Mouse (Mus musculus) embryonic facial prominence, embryonic 14.5 days (tissue): ENCODE results near the gene Lrrc7. TPM values are rescaled to one million over a fixed set of nuclear protein-coding genes. Genes with fewer than 3 reads are reported as not detected.
A peak's percentile ranks its signal among the peaks of the same experiment; 100 is the strongest.

Source experiments
- ATAC-seq: fragments of 200-750 bp; cut with Nextera tagmentation; 2 replicates; pipeline ENCODE4 v1.8.0; 2017; ENCODE audit warnings: low read depth, moderate number of reproducible peaks, moderate TSS enrichment
- DNase-seq: peaks from one replicate; pipeline ENCODE4 v3.0.0-alpha.2; 2015; ENCODE audit warnings: low spot score
- H3K27ac ChIP-seq: fragments of 300-500 bp; sonication (generic); replicated peaks from 2 replicates; pipeline ENCODE4 v1.5.1; 2014; ENCODE audit warnings: low read depth, mild to moderate bottlenecking, low read length, moderate library complexity
- H3K27me3 ChIP-seq: fragments of 300-500 bp; sonication (generic); replicated peaks from 2 replicates; pipeline ENCODE4 v1.6.1; 2014; ENCODE audit warnings: low read length; ENCODE audit not compliant: control insufficient read depth, insufficient read depth
- H3K36me3 ChIP-seq: fragments of 300-500 bp; sonication (generic); 2 replicates; pipeline ENCODE4 v1.6.1; 2014; ENCODE audit warnings: low read length, mixed read lengths; ENCODE audit not compliant: control insufficient read depth, insufficient read depth
- H3K4me1 ChIP-seq: fragments of 300-500 bp; sonication (generic); 2 replicates; pipeline ENCODE4 v1.6.1; 2014; ENCODE audit warnings: antibody characterized with exemption, low read length; ENCODE audit not compliant: control insufficient read depth, insufficient read depth
- H3K4me2 ChIP-seq: fragments of 300-500 bp; sonication (generic); 2 replicates; pipeline ENCODE4 v1.6.1; 2014; ENCODE audit warnings: low read depth, mild to moderate bottlenecking, low read length, moderate library complexity, mixed read lengths
- H3K4me3 ChIP-seq: fragments of 300-500 bp; sonication (generic); 2 replicates; pipeline ENCODE4 v1.5.1; 2014; ENCODE audit warnings: low read depth, mild to moderate bottlenecking, low read length
- H3K9ac ChIP-seq: fragments of 300-500 bp; sonication (generic); 2 replicates; pipeline ENCODE4 v1.6.1; 2014; ENCODE audit warnings: low read depth, mild to moderate bottlenecking, low read length, moderate library complexity, mixed read lengths
- H3K9me3 ChIP-seq: fragments of 300-500 bp; sonication (generic); 2 replicates; pipeline ENCODE4 v1.6.1; 2016; ENCODE audit warnings: low read length; ENCODE audit not compliant: control insufficient read depth
- WGBS: fragments of 180-500 bp; shearing (Covaris S2); extraction: QIAGEN DNeasy Blood & Tissue Kit; methylation state at CpG from one replicate; pipeline ENCODE4 v1.1.7; 2014; 5-methylcytosine and 5-hydroxymethylcytosine counted together
- polyA plus RNA-seq: library from polyadenylated mRNA; unstranded; fragments of >200 nt; fragmentation: Nextera tagmentation; extraction: Ambion mirVana; gene quantifications from 2 replicates; pipeline ENCODE4 v1.2.1, GENCODE M21; 2014

The Lrrc7 gene
- polyA plus RNA-seq, 1 experiment from 2014 or later: 1.1 TPM

GRCm38 (mm10) chr3:158035866-158036265 is 526.2 kb downstream of the Lrrc7 start:
- Histone ChIP-seq H3K9me3 (no peaks in the 10 kb centered on the region), H3K4me3 (peak overlapping the region; percentile 91), H3K36me3 (no peaks in the 10 kb centered on the region), H3K9ac (peak overlapping the region; percentile 93), H3K4me1 (peaks cover 20% of the 10 kb centered on the region), H3K27me3 (no peaks in the 10 kb centered on the region), H3K4me2 (peak overlapping the region; percentile 77), H3K27ac (peak overlapping the region; percentile 87)
- DNase-seq (no peak), ATAC-seq (no peak; the same call in 1 of the 2 replicates)
- WGBS: under 1% methylated on average over 11 of the region's 11 CpGs
